Comparison of ENCODE assay signal across 28 mouse cellular contexts in the genomic region with DNA sequence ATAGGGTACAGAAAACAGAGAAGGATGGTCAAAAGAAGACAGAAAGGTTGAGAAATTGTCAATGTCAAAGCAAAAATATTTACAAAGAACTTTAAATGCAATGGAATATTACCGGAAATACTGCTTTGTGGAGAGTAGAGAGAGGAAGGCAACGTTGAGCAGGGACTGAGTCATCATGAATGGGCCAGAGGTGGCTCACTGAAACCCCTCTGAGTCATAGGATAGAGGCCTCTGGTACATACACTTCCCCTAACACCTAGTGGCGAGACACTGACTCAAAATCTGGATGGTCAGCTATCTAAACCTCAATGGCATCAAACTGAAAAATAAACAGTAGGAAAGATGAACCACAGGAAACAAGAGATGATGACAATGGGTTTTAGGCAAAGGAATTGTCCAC. TPM values are rescaled to one million over a fixed set of nuclear protein-coding genes. Genes with fewer than 3 reads are reported as not detected.
A peak's percentile ranks its signal among the peaks of the same experiment; 100 is the strongest.
DNase-seq lines count a peak whose midpoint lies in the region; ATAC-seq and TF ChIP-seq lines count a peak whose summit lies in the region.
"Had no signal": no experiment of that assay in that cellular context is flagged by ENCODE, and none has a peak within 500 bp of the region (broad histone marks: within the 10 kb centered on the region; RNA-seq: fewer than 3 reads in every experiment).

No protein-coding gene starts in this region.

- dilution Hi-C loops in CH12.LX (cut with MboI; ENCODE audit: extremely low pct_ligation_motif_present, extremely low pct_unique_long_range_greater_than_20kb, low sequenced_read_pairs): no loop called here

- no peak overlapping the region for H3K27ac ChIP-seq in CH12.LX (ENCODE audit: insufficient read depth, low read depth)
- H3K27ac ChIP-seq: embryonic facial prominence, embryonic 15.5 days; hindbrain, embryonic 14.5 days; layer of hippocampus, adult 2 months; limb, embryonic 12.5 days; neural tube, embryonic 13.5 days had no signal

- TF ChIP-seq CTCF in CH12.LX (conservative IDR thresholded peaks at IDR 0.05 in 1 of 2, IDR thresholded peaks at IDR 0.05 in 1 of 2; ENCODE audit: low read depth in 2 of 2, low read length in 2 of 2): peak in 1 of 2 experiments; percentile 5; a peak in 1 of 4 replicates

- ATAC-seq in common myeloid progenitor, adult 5-6 weeks (replicated peaks; ENCODE audit: low read depth, poor library complexity, severe bottlenecking): 0 out of 2 replicates have a peak, but pooled peaks have one; percentile 11
- ATAC-seq in megakaryocyte, adult 5-6 weeks (ENCODE audit: poor library complexity, severe bottlenecking): peak; percentile 52; the same call in 1 of the 2 replicates
- ATAC-seq: intestine, embryonic 16.5 days; liver, postnatal 0 days; lung, postnatal 0 days had no signal

- peaks cover 10 to 26% of the 10 kb centered on the region in 2 experiments; a peak in 3 of 4 replicates for H3K4me1 ChIP-seq in CH12.LX (ENCODE audit: control insufficient read depth in 1 of 2, insufficient read depth in 2 of 2)
- H3K4me1 ChIP-seq: embryonic facial prominence, embryonic 15.5 days; limb, embryonic 12.5 days; neural tube, embryonic 13.5 days had no signal

- peak; percentile 54 for DNase-seq in CH12.LX (ENCODE audit: extremely low read depth)
- no peak for DNase-seq in adrenal gland, postnatal 4 days (ENCODE audit: low spot score in 2 of 2)
- DNase-seq in adrenal gland, postnatal 14 days: no peak
- DNase-seq in embryo, embryonic 11 days: no peak
- no peak for DNase-seq in lung, postnatal 36 days
- DNase-seq: cerebellum, adult 2 months; cerebellum, postnatal 36 days; gastrocnemius, postnatal 36 days; heart, postnatal 4 days; kidney, postnatal 25 days; layer of hippocampus, postnatal 36 days; liver, postnatal 0 days; midbrain, embryonic 14.5 days; retina, postnatal 1 day; thymus, postnatal 25 days had no signal

- no peaks in the 10 kb centered on the region for H3K27me3 ChIP-seq in CH12.LX (replicated peaks)
- H3K27me3 ChIP-seq: embryonic facial prominence, embryonic 15.5 days; limb, embryonic 12.5 days; neural tube, embryonic 13.5 days had no signal

- TF ChIP-seq RAD21 in CH12.LX (IDR thresholded peaks at IDR 0.05; ENCODE audit: low read depth, low read length): no peak

- no peaks in the 10 kb centered on the region for H3K9me3 ChIP-seq in CH12.LX (replicated peaks; ENCODE audit: low read length)
- H3K9me3 ChIP-seq: embryonic facial prominence, embryonic 15.5 days; limb, embryonic 12.5 days; megakaryocyte, embryonic 14.5 days; neural tube, embryonic 13.5 days had no signal

- no peak overlapping the region for H3K4me3 ChIP-seq in CH12.LX (replicated peaks in 1 of 3; ENCODE audit: low read depth in 2 of 3, low read length in 2 of 3, poor library complexity in 1 of 3)
- H3K4me3 ChIP-seq: embryonic facial prominence, embryonic 15.5 days; layer of hippocampus, adult 2 months; limb, embryonic 12.5 days; neural tube, embryonic 13.5 days had no signal

- no peaks in the 10 kb centered on the region for H3K79me2 ChIP-seq in CH12.LX (replicated peaks; ENCODE audit: control insufficient read depth, extremely low read depth, insufficient read depth, poor library complexity, severe bottlenecking)

- TF ChIP-seq POLR2A in CH12.LX (IDR thresholded peaks at IDR 0.05; ENCODE audit: low read depth, low read length): no peak

- in situ Hi-C loops in CH12.LX (cut with MboI; ENCODE audit: low pct_ligation_motif_present, low pct_unique_long_range_greater_than_20kb, low sequenced_read_pairs): no loop called here

- no peak overlapping the region for H3K4me2 ChIP-seq in CH12.LX (ENCODE audit: insufficient read depth, low read depth, poor library complexity, severe bottlenecking)
- H3K4me2 ChIP-seq: embryonic facial prominence, embryonic 15.5 days; hindbrain, embryonic 14.5 days; limb, embryonic 12.5 days; liver, embryonic 11.5 days; neural tube, embryonic 13.5 days had no signal

- H3K36me3 ChIP-seq in CH12.LX (replicated peaks in 1 of 2; ENCODE audit: control insufficient read depth in 1 of 2, insufficient read depth in 1 of 2, low read length in 1 of 2): no peaks in the 10 kb centered on the region
- H3K36me3 ChIP-seq: embryonic facial prominence, embryonic 15.5 days; limb, embryonic 12.5 days; neural tube, embryonic 13.5 days had no signal

- H3K9ac ChIP-seq in CH12.LX (ENCODE audit: insufficient read depth, low read depth): no peak overlapping the region
- H3K9ac ChIP-seq: embryonic facial prominence, embryonic 15.5 days; hindbrain, embryonic 14.5 days; limb, embryonic 12.5 days; liver, postnatal 0 days; neural tube, embryonic 13.5 days had no signal

- TF ChIP-seq EP300 in CH12.LX (IDR thresholded peaks at IDR 0.05; ENCODE audit: low read length): peak; percentile 49; the same call in 1 of the 2 replicates

TF ChIP-seq in CH12.LX, 34 proteins besides CTCF, POLR2A, EP300 and RAD21:
- TF ChIP-seq ZC3H11A (IDR thresholded peaks at IDR 0.05; ENCODE audit: low read depth, low read length): no peak
- TF ChIP-seq ETS1 (conservative IDR thresholded peaks at IDR 0.05; ENCODE audit: low read depth, low read length): peak; percentile 39
- TF ChIP-seq MAFK (IDR thresholded peaks at IDR 0.05; ENCODE audit: insufficient replicate concordance, low read length): 0 out of 2 replicates have a peak, but pooled peaks have one; percentile 4

RNA-seq across cellular contexts. Expression of gene Txk, which starts 27.2 kb away (rescaled TPM):
- total RNA-seq in CH12.LX (2012; rRNA removed) (not detected in 2 replicates), CH12.LX (2014; rRNA removed) (0.08 TPM in 1 of 2 replicates, not detected in the other)
- polyA plus RNA-seq in CH12.LX (2012; ENCODE audit: insufficient read length, low read depth): 0.11 TPM in 2 replicates
- 2.5 and 3.1 TPM in 2 replicates for total RNA-seq in common myeloid progenitor, adult 5-6 weeks (2017)
- total RNA-seq in megakaryocyte, adult 5-6 weeks (2015): 2.8 and 5.3 TPM in 2 replicates
- 2.0 and 4.2 TPM in 2 replicates for total RNA-seq in megakaryocyte, adult 5-6 weeks (2017)
- total RNA-seq in adrenal gland, postnatal 4 days (2021): under 1 TPM; 0.25 TPM
- total RNA-seq in adrenal gland, postnatal 14 days (2021): 2.3 TPM in 1 of 2 replicates, not detected in the other
- total RNA-seq: layer of hippocampus, adult 2 months had no signal
- polyA plus RNA-seq: forebrain, embryonic 11.5 days; kidney, embryonic 14.5 days; limb, embryonic 12.5 days; liver, embryonic 11.5 days had no signal
